Mouse (Mus musculus) G1E (cell line): ENCODE measurements at regions not wholly inside any gene's neighbourhood (a gene's known extent, or its start where the extent isn't known, plus 50 kb on each side); places are given as distances from the start of the nearest gene placed in this dataset.

Experiments
- CTCF ChIP-seq: IDR thresholded peaks from 2 replicates; pipeline ENCODE4 v1.5.1; 2012; ENCODE audit warnings: low read depth, low read length, inconsistent platforms, mixed read lengths
- GATA1 ChIP-seq: IDR thresholded peaks from 2 replicates; pipeline ENCODE4 v1.6.1; 2012; ENCODE audit warnings: borderline replicate concordance, low read length, inconsistent platforms, mixed read lengths
- GATA2 ChIP-seq: IDR thresholded peaks from 2 replicates; pipeline ENCODE4 v1.6.1; 2012; ENCODE audit warnings: low read depth, low read length, inconsistent platforms, borderline replicate concordance

GRCm38 (mm10) chr12:92029192-92029591 is 180.2 kb upstream of the Sel1l start:
- TF ChIP-seq CTCF (no peak), GATA2 (no peak), GATA1 (no peak)
